Mouse (Mus musculus) liver, adult 2 months (tissue): ENCODE measurements around the gene Serpina10. TPM values are rescaled to one million over a fixed set of nuclear protein-coding genes. Genes with fewer than 3 reads are reported as not detected.

Experiments used
- DNase-seq: peaks from one replicate; pipeline ENCODE4 v3.0.0-alpha.2; 2011; ENCODE audit warnings: low read depth, low spot score; ENCODE audit errors: extremely low read depth
- H3K27ac ChIP-seq: fragments of 200-500 bp; replicated peaks from 2 replicates; pipeline ENCODE4 v1.5.1; 2012; ENCODE audit warnings: low read depth, mild to moderate bottlenecking, control low read depth, inconsistent platforms, low read length; ENCODE audit not compliant: insufficient read depth
- H3K27me3 ChIP-seq: fragments of 200-500 bp; 2 replicates; pipeline ENCODE4 v1.6.1; 2012; ENCODE audit warnings: mild to moderate bottlenecking, moderate library complexity, low read length, inconsistent platforms; ENCODE audit not compliant: control insufficient read depth, insufficient read depth
- H3K36me3 ChIP-seq: fragments of 200-500 bp; 2 replicates; pipeline ENCODE4 v1.6.1; 2012; ENCODE audit warnings: low read length, inconsistent platforms; ENCODE audit not compliant: control insufficient read depth, insufficient read depth
- H3K4me1 ChIP-seq: fragments of 200-500 bp; 2 replicates; pipeline ENCODE4 v1.6.1; 2011; ENCODE audit warnings: low read length; ENCODE audit not compliant: control insufficient read depth, insufficient read depth
- H3K4me3 ChIP-seq: fragments of 200-500 bp; 2 replicates; pipeline ENCODE4 v1.5.1; 2011; ENCODE audit warnings: low read depth, mild to moderate bottlenecking, control low read depth, low read length, moderate library complexity; ENCODE audit not compliant: insufficient read depth
- H3K79me2 ChIP-seq: fragments of 200-500 bp; 2 replicates; pipeline ENCODE4 v1.6.1; 2012; ENCODE audit warnings: inconsistent platforms, mild to moderate bottlenecking, low read length, moderate library complexity; ENCODE audit not compliant: control insufficient read depth, insufficient read depth
- H3K9ac ChIP-seq: fragments of 200-500 bp; 2 replicates; pipeline ENCODE4 v1.6.1; 2012; ENCODE audit warnings: low read depth, mild to moderate bottlenecking, control low read depth, inconsistent platforms, low read length
- CTCF ChIP-seq: fragments of 200-500 bp; IDR thresholded peaks from 2 replicates; pipeline ENCODE4 v1.5.1; 2011; ENCODE audit warnings: low read depth, low read length, control low read depth
- POLR2A ChIP-seq: fragments of 200-500 bp; IDR thresholded peaks from 2 replicates; pipeline ENCODE4 v1.6.1; 2011; ENCODE audit warnings: low read length, control low read depth; ENCODE audit not compliant: insufficient read depth; ENCODE audit errors: extremely low read depth
- WGBS: fragments of 180-500 bp; shearing (Covaris S2); methylation state at CpG from one replicate; pipeline ENCODE4 v1.1.7; 2018; 5-methylcytosine and 5-hydroxymethylcytosine counted together
- polyA plus RNA-seq: library from polyadenylated mRNA; depleted of rRNA; stranded (reverse); fragments of >200 nt; gene quantifications from 2 replicates; pipeline ENCODE4 v1.2.3, GENCODE M21; 2012; rRNA removed
- total RNA-seq: library from RNA; depleted of rRNA; stranded (reverse); fragments of >200 nt; gene quantifications from 2 replicates; pipeline ENCODE4 v1.2.3, GENCODE M21; 2014; rRNA removed

Gene Serpina10
- total and polyA plus RNA-seq, 2 experiments: 74.7 to 204 TPM

GRCm38 (mm10) chr12:103569690-103570089, 61.6 kb downstream of the Serpina10 start:
- TF ChIP-seq POLR2A: no peak
- no peak for TF ChIP-seq CTCF
- 51% methylated on average over 6 of the region's 6 CpGs for WGBS
- no peaks in the 10 kb centered on the region for H3K27me3 ChIP-seq
- H3K79me2 ChIP-seq: no peaks in the 10 kb centered on the region
- H3K36me3 ChIP-seq: no peaks in the 10 kb centered on the region
- H3K4me1 ChIP-seq: no peaks in the 10 kb centered on the region
- H3K9ac ChIP-seq: no peak overlapping the region
- H3K4me3 ChIP-seq: no peak overlapping the region
- H3K27ac ChIP-seq: no peak overlapping the region
- no peak for DNase-seq

GRCm38 (mm10) chr12:103567129-103567528, 64.1 kb downstream of the Serpina10 start:
- Histone ChIP-seq H3K27ac (no peak overlapping the region), H3K27me3 (no peaks in the 10 kb centered on the region), H3K4me1 (no peaks in the 10 kb centered on the region), H3K79me2 (no peaks in the 10 kb centered on the region), H3K9ac (no peak overlapping the region), H3K4me3 (no peak overlapping the region), H3K36me3 (no peaks in the 10 kb centered on the region)
- DNase-seq: peak; percentile 42
- WGBS: 46% methylated on average over 3 of the region's 3 CpGs
- no peak for TF ChIP-seq POLR2A
- TF ChIP-seq CTCF: peak; percentile 29; the same call in 1 of the 2 replicates

- no peaks in the 10 kb centered on the region for H3K4me1 ChIP-seq
- no peak overlapping the region for H3K9ac ChIP-seq
- TF ChIP-seq POLR2A (no peak), CTCF (no peak)
- no peaks in the 10 kb centered on the region for H3K79me2 ChIP-seq
- DNase-seq: no peak
- H3K36me3 ChIP-seq: no peaks in the 10 kb centered on the region
- no peak overlapping the region for H3K27ac ChIP-seq
- H3K4me3 ChIP-seq: no peak overlapping the region
- no peaks in the 10 kb centered on the region for H3K27me3 ChIP-seq
- 83% methylated on average over 7 of the region's 7 CpGs for WGBS
These were observed 66.1 kb downstream of the Serpina10 start for GRCm38 (mm10) chr12:103565151-103565550.

Other genes starting within 250 kb of the Serpina10 start
- gene Otub2, start 242.8 kb downstream of the Serpina10 start, total RNA-seq: 1.3 and 1.7 TPM in 2 replicates
- 2.1 and 2.5 TPM in 2 replicates for gene Otub2, start 242.8 kb downstream of the Serpina10 start, polyA plus RNA-seq
- 0.13 and 0.46 TPM in 2 replicates for gene 9330161L09Rik, start 223.6 kb downstream of the Serpina10 start, total RNA-seq
- gene 9330161L09Rik, start 223.6 kb downstream of the Serpina10 start, polyA plus RNA-seq: 0.20 TPM in 1 of 2 replicates, not detected in the other
- gene Ddx24, start 205.6 kb downstream of the Serpina10 start, total RNA-seq: 22.8 and 24.4 TPM in 2 replicates
- 15.6 and 19.0 TPM in 2 replicates for gene Ddx24, start 205.6 kb downstream of the Serpina10 start, polyA plus RNA-seq
- gene Ifi27, start 197.2 kb downstream of the Serpina10 start, total RNA-seq: 126 and 149 TPM in 2 replicates
- 157 and 288 TPM in 2 replicates for gene Ifi27, start 197.2 kb downstream of the Serpina10 start, polyA plus RNA-seq
- gene Ifi27l2a, start 187.8 kb downstream of the Serpina10 start, total RNA-seq: 38.3 and 72.7 TPM in 2 replicates
- gene Ifi27l2a, start 187.8 kb downstream of the Serpina10 start, polyA plus RNA-seq: 28.5 and 68.1 TPM in 2 replicates
- gene Ifi27l2b, start 174.2 kb downstream of the Serpina10 start, total RNA-seq: 6.3 and 10.0 TPM in 2 replicates
- 2.7 and 7.4 TPM in 2 replicates for gene Ifi27l2b, start 174.2 kb downstream of the Serpina10 start, polyA plus RNA-seq
- 5.8 and 6.5 TPM in 2 replicates for gene Ppp4r4, start 99.2 kb downstream of the Serpina10 start, total RNA-seq
- gene Ppp4r4, start 99.2 kb downstream of the Serpina10 start, polyA plus RNA-seq: 1.3 and 1.8 TPM in 2 replicates
- 256 and 388 TPM in 2 replicates for gene Serpina6, start 25.8 kb upstream of the Serpina10 start, total RNA-seq
- gene Serpina6, start 25.8 kb upstream of the Serpina10 start, polyA plus RNA-seq: 227 and 246 TPM in 2 replicates
- gene Serpina16, start 44.7 kb upstream of the Serpina10 start, total RNA-seq: not detected in 2 replicates
- gene Serpina16, start 44.7 kb upstream of the Serpina10 start, polyA plus RNA-seq: not detected in 2 replicates
- not detected in 2 replicates for gene Serpina1f, start 64.1 kb upstream of the Serpina10 start, total RNA-seq
- not detected in 2 replicates for gene Serpina1f, start 64.1 kb upstream of the Serpina10 start, polyA plus RNA-seq
- 5,740 and 5,936 TPM in 2 replicates for gene Serpina1d, start 142.1 kb upstream of the Serpina10 start, total RNA-seq
- gene Serpina1d, start 142.1 kb upstream of the Serpina10 start, polyA plus RNA-seq: 7,463 and 8,304 TPM in 2 replicates
- gene Serpina1b, start 198.9 kb upstream of the Serpina10 start, total RNA-seq: 9,611 and 9,715 TPM in 2 replicates
- gene Serpina1b, start 198.9 kb upstream of the Serpina10 start, polyA plus RNA-seq: 8,562 and 8,619 TPM in 2 replicates
- 6,488 and 8,697 TPM in 2 replicates for gene Serpina1a, start 232.1 kb upstream of the Serpina10 start, total RNA-seq
- gene Serpina1a, start 232.1 kb upstream of the Serpina10 start, polyA plus RNA-seq: 6,371 and 7,029 TPM in 2 replicates